Mouse (Mus musculus): ENCODE data around the gene Tlx1. TPM values are rescaled to one million over a fixed set of nuclear protein-coding genes. Genes with fewer than 3 reads are reported as not detected.

Tlx1 gene
- polyA plus RNA-seq, 1 experiment from 2014 or later, result 0.27 TPM

GRCm38 (mm10) chr19:45154521-45154920 is 4.0 kb downstream of the Tlx1 start:
- Histone ChIP-seq H3K36me3 (ENCODE audit: control insufficient read depth, insufficient read depth, low read length) (no peaks in the 10 kb centered on the region), H3K9ac (ENCODE audit: low read length) (no peak overlapping the region), H3K4me1 (ENCODE audit: control insufficient read depth, insufficient read depth, low read length) (peaks cover 6% of the 10 kb centered on the region), H3K27ac (ENCODE audit: low read depth, low read length) (no peak overlapping the region), H3K9me3 (ENCODE audit: control insufficient read depth, low read length) (no peaks in the 10 kb centered on the region), H3K4me3 (ENCODE audit: low read depth, low read length) (no peak overlapping the region), H3K4me2 (no peak overlapping the region), H3K27me3 (ENCODE audit: control insufficient read depth, insufficient read depth, low read length) (peaks cover 99% of the 10 kb centered on the region)
- DNase-seq (ENCODE audit: low spot score, missing footprints) (peak; percentile 90), ATAC-seq (ENCODE audit: low FRiP score) (no peak)
- under 1% methylated on average over 18 of the region's 18 CpGs for WGBS

GRCm38 (mm10) chr19:45155141-45155790 is 4.8 kb downstream of the Tlx1 start:
- no peak for ATAC-seq (ENCODE audit: low FRiP score)
- H3K4me1 ChIP-seq (ENCODE audit: control insufficient read depth, insufficient read depth, low read length), result peaks cover 6% of the 10 kb centered on the region
- 2% methylated on average over 15 of the region's 15 CpGs for WGBS
- no peaks in the 10 kb centered on the region for H3K36me3 ChIP-seq (ENCODE audit: control insufficient read depth, insufficient read depth, low read length)
- no peaks in the 10 kb centered on the region for H3K9me3 ChIP-seq (ENCODE audit: control insufficient read depth, low read length)
- no peak overlapping the region for H3K9ac ChIP-seq (ENCODE audit: low read length)
- H3K4me3 ChIP-seq (ENCODE audit: low read depth, low read length), result no peak overlapping the region
- no peak overlapping the region for H3K27ac ChIP-seq (ENCODE audit: low read depth, low read length)
- H3K27me3 ChIP-seq (ENCODE audit: control insufficient read depth, insufficient read depth, low read length), result peaks cover 99% of the 10 kb centered on the region
- DNase-seq (ENCODE audit: low spot score, missing footprints), result peak; percentile 96
- no peak overlapping the region for H3K4me2 ChIP-seq

GRCm38 (mm10) chr19:45155791-45156186 is 5.3 kb downstream of the Tlx1 start:
- WGBS, result 1% methylated on average over 26 of the region's 26 CpGs
- ATAC-seq (ENCODE audit: low FRiP score) (no peak), DNase-seq (ENCODE audit: low spot score, missing footprints) (peak; percentile 94)
- no peak overlapping the region for H3K27ac ChIP-seq (ENCODE audit: low read depth, low read length)
- H3K27me3 ChIP-seq (ENCODE audit: control insufficient read depth, insufficient read depth, low read length), result peaks cover 99% of the 10 kb centered on the region
- H3K9ac ChIP-seq (ENCODE audit: low read length), result no peak overlapping the region
- H3K4me3 ChIP-seq (ENCODE audit: low read depth, low read length), result no peak overlapping the region
- no peaks in the 10 kb centered on the region for H3K36me3 ChIP-seq (ENCODE audit: control insufficient read depth, insufficient read depth, low read length)
- H3K9me3 ChIP-seq (ENCODE audit: control insufficient read depth, low read length), result no peaks in the 10 kb centered on the region
- no peak overlapping the region for H3K4me2 ChIP-seq
- peaks cover 2% of the 10 kb centered on the region for H3K4me1 ChIP-seq (ENCODE audit: control insufficient read depth, insufficient read depth, low read length)

GRCm38 (mm10) chr19:45156381-45156780 is 5.9 kb downstream of the Tlx1 start:
- Histone ChIP-seq H3K36me3 (ENCODE audit: control insufficient read depth, insufficient read depth, low read length) (no peaks in the 10 kb centered on the region), H3K4me2 (no peak overlapping the region), H3K4me1 (ENCODE audit: control insufficient read depth, insufficient read depth, low read length) (no peaks in the 10 kb centered on the region), H3K27me3 (ENCODE audit: control insufficient read depth, insufficient read depth, low read length) (peaks cover 99% of the 10 kb centered on the region), H3K4me3 (ENCODE audit: low read depth, low read length) (no peak overlapping the region), H3K27ac (ENCODE audit: low read depth, low read length) (no peak overlapping the region), H3K9me3 (ENCODE audit: control insufficient read depth, low read length) (no peaks in the 10 kb centered on the region), H3K9ac (ENCODE audit: low read length) (no peak overlapping the region)
- DNase-seq (ENCODE audit: low spot score, missing footprints), result peak; percentile 90
- WGBS, result 3% methylated on average over 5 of the region's 5 CpGs
- no peak for ATAC-seq (ENCODE audit: low FRiP score)

- Histone ChIP-seq H3K27ac (ENCODE audit: low read depth, low read length) (no peak overlapping the region), H3K27me3 (ENCODE audit: control insufficient read depth, insufficient read depth, low read length) (peaks cover 99% of the 10 kb centered on the region), H3K36me3 (ENCODE audit: control insufficient read depth, insufficient read depth, low read length) (no peaks in the 10 kb centered on the region), H3K4me2 (no peak overlapping the region), H3K4me3 (ENCODE audit: low read depth, low read length) (no peak overlapping the region), H3K9me3 (ENCODE audit: control insufficient read depth, low read length) (no peaks in the 10 kb centered on the region), H3K9ac (ENCODE audit: low read length) (no peak overlapping the region), H3K4me1 (ENCODE audit: control insufficient read depth, insufficient read depth, low read length) (no peaks in the 10 kb centered on the region)
- DNase-seq (ENCODE audit: low spot score, missing footprints) (peak; percentile 91), ATAC-seq (ENCODE audit: low FRiP score) (no peak)
- under 1% methylated on average over 4 of the region's 4 CpGs for WGBS
These were observed 7.7 kb downstream of the Tlx1 start for GRCm38 (mm10) chr19:45158201-45158600.

GRCm38 (mm10) chr19:45158896-45159295 is 8.4 kb downstream of the Tlx1 start:
- H3K4me1 ChIP-seq (ENCODE audit: control insufficient read depth, insufficient read depth, low read length), result no peaks in the 10 kb centered on the region
- H3K27ac ChIP-seq (ENCODE audit: low read depth, low read length), result no peak overlapping the region
- H3K9ac ChIP-seq (ENCODE audit: low read length), result no peak overlapping the region
- DNase-seq (ENCODE audit: low spot score, missing footprints), result peak; percentile 95
- H3K9me3 ChIP-seq (ENCODE audit: control insufficient read depth, low read length), result no peaks in the 10 kb centered on the region
- H3K27me3 ChIP-seq (ENCODE audit: control insufficient read depth, insufficient read depth, low read length), result peaks cover 99% of the 10 kb centered on the region
- ATAC-seq (ENCODE audit: low FRiP score), result no peak
- H3K4me3 ChIP-seq (ENCODE audit: low read depth, low read length), result no peak overlapping the region
- WGBS, result under 1% methylated on average over 20 of the region's 20 CpGs
- no peaks in the 10 kb centered on the region for H3K36me3 ChIP-seq (ENCODE audit: control insufficient read depth, insufficient read depth, low read length)
- H3K4me2 ChIP-seq, result no peak overlapping the region

- Histone ChIP-seq H3K4me3 (ENCODE audit: low read depth, low read length) (no peak overlapping the region), H3K27me3 (ENCODE audit: control insufficient read depth, insufficient read depth, low read length) (peaks cover 99% of the 10 kb centered on the region), H3K4me1 (ENCODE audit: control insufficient read depth, insufficient read depth, low read length) (no peaks in the 10 kb centered on the region), H3K9me3 (ENCODE audit: control insufficient read depth, low read length) (no peaks in the 10 kb centered on the region), H3K9ac (ENCODE audit: low read length) (no peak overlapping the region), H3K36me3 (ENCODE audit: control insufficient read depth, insufficient read depth, low read length) (no peaks in the 10 kb centered on the region), H3K27ac (ENCODE audit: low read depth, low read length) (no peak overlapping the region), H3K4me2 (no peak overlapping the region)
- 1% methylated on average over 5 of the region's 5 CpGs for WGBS
- peak; percentile 94 for DNase-seq (ENCODE audit: low spot score, missing footprints)
- no peak for ATAC-seq (ENCODE audit: low FRiP score)
These were observed 9.0 kb downstream of the Tlx1 start for GRCm38 (mm10) chr19:45159491-45159890.

GRCm38 (mm10) chr19:45159991-45160390 is 9.5 kb downstream of the Tlx1 start:
- no peaks in the 10 kb centered on the region for H3K36me3 ChIP-seq (ENCODE audit: control insufficient read depth, insufficient read depth, low read length)
- H3K9me3 ChIP-seq (ENCODE audit: control insufficient read depth, low read length), result no peaks in the 10 kb centered on the region
- peaks cover 99% of the 10 kb centered on the region for H3K27me3 ChIP-seq (ENCODE audit: control insufficient read depth, insufficient read depth, low read length)
- H3K4me3 ChIP-seq (ENCODE audit: low read depth, low read length), result no peak overlapping the region
- WGBS, result under 1% methylated on average over 5 of the region's 5 CpGs
- ATAC-seq (ENCODE audit: low FRiP score), result no peak
- no peak overlapping the region for H3K4me2 ChIP-seq
- peak; percentile 91 for DNase-seq (ENCODE audit: low spot score, missing footprints)
- no peak overlapping the region for H3K27ac ChIP-seq (ENCODE audit: low read depth, low read length)
- H3K4me1 ChIP-seq (ENCODE audit: control insufficient read depth, insufficient read depth, low read length), result no peaks in the 10 kb centered on the region
- H3K9ac ChIP-seq (ENCODE audit: low read length), result no peak overlapping the region

- H3K4me1 ChIP-seq (ENCODE audit: control insufficient read depth, insufficient read depth, low read length), result no peaks in the 10 kb centered on the region
- H3K9ac ChIP-seq (ENCODE audit: low read length), result no peak overlapping the region
- H3K27me3 ChIP-seq (ENCODE audit: control insufficient read depth, insufficient read depth, low read length), result peaks cover 99% of the 10 kb centered on the region
- DNase-seq (ENCODE audit: low spot score, missing footprints) (peak; percentile 92), ATAC-seq (ENCODE audit: low FRiP score) (no peak)
- no peak overlapping the region for H3K4me2 ChIP-seq
- no peaks in the 10 kb centered on the region for H3K36me3 ChIP-seq (ENCODE audit: control insufficient read depth, insufficient read depth, low read length)
- no peak overlapping the region for H3K27ac ChIP-seq (ENCODE audit: low read depth, low read length)
- WGBS, result 1% methylated on average over 5 of the region's 5 CpGs
- no peaks in the 10 kb centered on the region for H3K9me3 ChIP-seq (ENCODE audit: control insufficient read depth, low read length)
- H3K4me3 ChIP-seq (ENCODE audit: low read depth, low read length), result no peak overlapping the region
These were observed 10.0 kb downstream of the Tlx1 start for GRCm38 (mm10) chr19:45160523-45160922.
